Mouse (Mus musculus) ES-E14 (cell line): ENCODE results near the gene Pafah1b3. TPM values are rescaled to one million over a fixed set of nuclear protein-coding genes. Genes with fewer than 3 reads are reported as not detected.

Source experiments
- DNase-seq: peaks from one replicate; pipeline ENCODE4 v3.0.0-alpha.2; 2013; ENCODE audit warnings: low read depth, low spot score
- H3K27ac ChIP-seq: 2 replicates; pipeline ENCODE4 v1.5.1; 2012; ENCODE audit warnings: low read depth, mild to moderate bottlenecking, low read length, moderate library complexity, mixed read lengths; ENCODE audit not compliant: poor library complexity, insufficient read depth, severe bottlenecking
- H3K36me3 ChIP-seq: 2 replicates; pipeline ENCODE4 v1.6.1; 2012; ENCODE audit warnings: mild to moderate bottlenecking, low read length, moderate library complexity, mixed read lengths; ENCODE audit not compliant: control insufficient read depth, poor library complexity, insufficient read depth, severe bottlenecking
- H3K4me1 ChIP-seq, 2 experiments: fragments of 150-350 bp in 1 of 2; sonication (generic) in 1 of 2; 2 replicates each; pipeline ENCODE4 v1.6.1; 2012; ENCODE audit warnings: low read length in 2 of 2, mild to moderate bottlenecking in 1 of 2, mixed read lengths in 1 of 2; ENCODE audit not compliant: control insufficient read depth in 2 of 2, insufficient read depth in 2 of 2, poor library complexity in 1 of 2
- H3K4me3 ChIP-seq, 2 experiments: fragments of 150-350 bp in 1 of 2; sonication (generic) in 1 of 2; 2 replicates each; pipeline ENCODE4 v1.5.1; 2012; ENCODE audit warnings: low read length in 2 of 2, low read depth in 1 of 2, mild to moderate bottlenecking in 1 of 2, mixed read lengths in 1 of 2; ENCODE audit not compliant: insufficient read depth in 1 of 2, poor library complexity in 1 of 2, severe bottlenecking in 1 of 2
- H3K9ac ChIP-seq: 2 replicates; pipeline ENCODE4 v1.6.1; 2012; ENCODE audit warnings: low read depth, mild to moderate bottlenecking, low read length, mixed read lengths; ENCODE audit not compliant: poor library complexity, insufficient read depth, severe bottlenecking
- H3K9me3 ChIP-seq: fragments of 150-350 bp; sonication (generic); 2 replicates; pipeline ENCODE4 v1.6.1; 2012; ENCODE audit warnings: low read depth, mild to moderate bottlenecking, low read length; ENCODE audit not compliant: control insufficient read depth, insufficient read depth
- CHD2 ChIP-seq: IDR thresholded peaks from 2 replicates; pipeline ENCODE4 v1.6.1; 2014; ENCODE audit warnings: mild to moderate bottlenecking, low read depth, low read length, inconsistent platforms
- HCFC1 ChIP-seq: IDR thresholded peaks from 2 replicates; pipeline ENCODE4 v1.6.1; 2012; ENCODE audit warnings: low read length, inconsistent platforms, borderline replicate concordance; ENCODE audit not compliant: insufficient read depth
- MAFK ChIP-seq: IDR thresholded peaks from 2 replicates; pipeline ENCODE4 v1.6.1; 2014; ENCODE audit warnings: mild to moderate bottlenecking, low read depth, low read length, inconsistent platforms; ENCODE audit not compliant: insufficient read depth
- ZC3H11A ChIP-seq: IDR thresholded peaks from 2 replicates; pipeline ENCODE4 v1.6.1; 2012; ENCODE audit warnings: low read depth, mild to moderate bottlenecking, inconsistent platforms, low read length, borderline replicate concordance
- ZNF384 ChIP-seq: IDR thresholded peaks from 2 replicates; pipeline ENCODE4 v1.6.1; 2012; ENCODE audit warnings: low read depth, low read length, inconsistent platforms
- in situ Hi-C, 2 experiments: fragments of 600-800 bp; cut with MboI; formaldehyde crosslinking; loops; one replicate each; pipeline ENCODE4 v1.15.1; 2025; ENCODE audit warnings: low sequenced_read_pairs in 2 of 2, inconsistent platforms in 1 of 2; ENCODE audit not compliant: unreplicated experiment in 2 of 2
- total RNA-seq: library from RNA; depleted of rRNA; stranded (reverse); fragments of 300-350 nt; gene quantifications from 2 replicates; pipeline ENCODE4 v1.2.3, GENCODE M21; 2012

Pafah1b3 gene
- total RNA-seq, 1 experiment: 76.5 TPM

DNA sequence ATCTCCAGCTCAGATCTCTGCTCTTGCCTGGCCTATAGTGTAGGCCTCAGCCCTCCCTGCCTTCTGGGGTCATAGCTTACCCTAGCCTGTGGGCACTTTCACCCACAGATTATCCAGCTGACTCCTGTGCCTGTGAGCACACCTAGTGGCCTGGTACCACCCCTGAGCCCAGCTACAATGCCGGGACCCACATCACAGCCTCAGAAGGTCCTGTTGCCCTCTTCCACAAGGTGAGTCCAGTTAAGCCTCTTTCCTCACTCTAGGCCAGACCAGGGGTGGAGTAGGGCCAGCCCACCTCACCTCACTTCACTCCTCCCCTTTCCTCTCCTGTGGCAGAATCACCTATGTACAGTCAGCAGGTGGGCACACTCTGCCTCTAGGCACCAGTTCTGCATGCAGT is 7.3 kb downstream of the Pafah1b3 start:
- no peak for DNase-seq
- Histone ChIP-seq H3K9ac (no peak overlapping the region), H3K4me3 (no peak overlapping the region), H3K27ac (no peak overlapping the region), H3K9me3 (no peaks in the 10 kb centered on the region), H3K36me3 (peaks cover 81% of the 10 kb centered on the region), H3K4me1 (peaks cover 0 to 13% of the 10 kb centered on the region in 2 experiments; a peak in 2 of 4 replicates)
- in situ Hi-C loops: no loop called here
- no peak for TF ChIP-seq CHD2
- TF ChIP-seq ZNF384: no peak
- TF ChIP-seq MAFK: no peak
- no peak for TF ChIP-seq ZC3H11A

GRCm38 (mm10) chr7:25289925-25290324 is 7.9 kb downstream of the Pafah1b3 start:
- Histone ChIP-seq H3K4me1 (peaks cover 0 to 13% of the 10 kb centered on the region in 2 experiments; a peak in 2 of 4 replicates), H3K9ac (no peak overlapping the region), H3K36me3 (peaks cover 82% of the 10 kb centered on the region), H3K27ac (no peak overlapping the region), H3K4me3 (no peak overlapping the region), H3K9me3 (no peaks in the 10 kb centered on the region)
- no peak for DNase-seq
- in situ Hi-C loops: no loop called here
- no peak for TF ChIP-seq ZNF384

- Histone ChIP-seq H3K9ac (no peak overlapping the region), H3K27ac (no peak overlapping the region), H3K4me1 (peaks cover 0 to 20% of the 10 kb centered on the region in 2 experiments; a peak in 3 of 4 replicates), H3K9me3 (no peaks in the 10 kb centered on the region), H3K4me3 (no peak overlapping the region), H3K36me3 (peaks cover 80% of the 10 kb centered on the region)
- in situ Hi-C loops: no loop called here
- no peak for TF ChIP-seq HCFC1
- no peak for TF ChIP-seq ZC3H11A
- TF ChIP-seq ZNF384: no peak
- no peak for TF ChIP-seq MAFK
- TF ChIP-seq CHD2: no peak
- no peak for DNase-seq
Measured at GRCm38 (mm10) chr7:25288721-25289120, 9.1 kb downstream of the Pafah1b3 start.

DNA sequence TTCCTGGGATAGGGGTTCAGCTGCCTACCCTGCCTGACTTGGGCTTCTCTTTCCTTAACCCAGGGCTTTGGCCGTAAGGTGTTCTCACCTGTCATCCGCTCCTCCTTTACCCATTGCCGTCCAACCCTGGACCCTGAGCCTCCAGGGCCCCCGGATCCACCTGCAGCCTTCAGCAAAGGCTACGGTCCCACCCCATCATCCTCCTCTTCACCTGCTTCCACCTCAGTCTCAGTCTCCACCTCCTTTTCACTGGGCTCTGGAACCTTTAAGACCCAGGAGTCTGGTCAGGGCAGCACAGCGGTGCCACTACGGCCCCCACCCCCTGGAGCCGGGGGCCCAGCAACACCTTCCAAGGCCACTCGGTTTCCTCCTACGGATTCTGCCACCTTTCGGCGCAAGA is 9.8 kb downstream of the Pafah1b3 start:
- H3K4me3 ChIP-seq: no peak overlapping the region
- TF ChIP-seq HCFC1: no peak
- TF ChIP-seq CHD2: no peak
- TF ChIP-seq ZNF384: no peak
- no peak for TF ChIP-seq ZC3H11A
- TF ChIP-seq MAFK: no peak
- peaks cover 76% of the 10 kb centered on the region for H3K36me3 ChIP-seq
- in situ Hi-C loops: no loop called here
- no peak overlapping the region for H3K9ac ChIP-seq
- no peak overlapping the region for H3K27ac ChIP-seq
- H3K4me1 ChIP-seq: peaks cover 3 to 23% of the 10 kb centered on the region in 2 experiments; a peak in 3 of 4 replicates
- no peak for DNase-seq
- H3K9me3 ChIP-seq: no peaks in the 10 kb centered on the region

- Histone ChIP-seq H3K4me3 (no peak overlapping the region), H3K27ac (no peak overlapping the region), H3K9ac (no peak overlapping the region), H3K9me3 (no peaks in the 10 kb centered on the region), H3K36me3 (peaks cover 66% of the 10 kb centered on the region), H3K4me1 (peaks cover 3 to 18% of the 10 kb centered on the region in 2 experiments; a peak in 3 of 4 replicates)
- no peak for TF ChIP-seq ZC3H11A
- no peak for TF ChIP-seq MAFK
- no peak for TF ChIP-seq ZNF384
- TF ChIP-seq HCFC1: no peak
- no peak for TF ChIP-seq CHD2
- in situ Hi-C loops: no loop called here
- DNase-seq: no peak
Measured at GRCm38 (mm10) chr7:25286989-25287388, 10.8 kb downstream of the Pafah1b3 start.
